Mouse (Mus musculus) brain, embryonic 18.5 days (tissue): ENCODE data around the gene Zc3h14.

Source experiments
- DNase-seq: peaks from one replicate; pipeline ENCODE4 v3.0.0-alpha.2; 2012; ENCODE audit warnings: low read depth, low spot score

The Zc3h14 gene

DNA sequence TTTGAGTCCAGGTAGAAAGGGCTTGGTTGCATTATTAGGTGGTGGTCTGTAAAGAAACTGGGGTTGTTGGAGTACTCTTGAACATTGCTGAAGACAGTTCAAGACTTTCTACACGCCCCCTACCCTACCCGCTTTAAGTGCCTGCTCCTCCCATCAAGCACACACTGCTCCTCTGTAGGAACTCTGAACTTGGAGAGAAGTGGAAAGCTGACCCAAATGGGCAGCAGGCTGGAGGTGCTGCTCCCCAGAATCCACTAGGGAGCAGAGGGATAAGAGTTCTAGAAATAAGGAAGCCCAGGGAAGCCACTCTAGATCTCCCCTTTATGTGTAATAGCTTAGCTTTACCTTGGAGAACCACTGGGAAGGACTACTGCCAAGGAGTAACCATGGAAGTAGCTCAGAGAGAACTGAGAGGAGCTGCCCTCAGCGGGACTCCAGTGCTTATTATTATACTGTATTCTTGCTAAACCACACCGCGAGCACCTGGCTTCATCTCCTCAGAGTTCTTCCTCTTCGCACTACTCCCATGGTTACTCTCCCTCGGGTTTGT is 8.9 kb upstream of the Zc3h14 start:
- no peak for DNase-seq

DNA sequence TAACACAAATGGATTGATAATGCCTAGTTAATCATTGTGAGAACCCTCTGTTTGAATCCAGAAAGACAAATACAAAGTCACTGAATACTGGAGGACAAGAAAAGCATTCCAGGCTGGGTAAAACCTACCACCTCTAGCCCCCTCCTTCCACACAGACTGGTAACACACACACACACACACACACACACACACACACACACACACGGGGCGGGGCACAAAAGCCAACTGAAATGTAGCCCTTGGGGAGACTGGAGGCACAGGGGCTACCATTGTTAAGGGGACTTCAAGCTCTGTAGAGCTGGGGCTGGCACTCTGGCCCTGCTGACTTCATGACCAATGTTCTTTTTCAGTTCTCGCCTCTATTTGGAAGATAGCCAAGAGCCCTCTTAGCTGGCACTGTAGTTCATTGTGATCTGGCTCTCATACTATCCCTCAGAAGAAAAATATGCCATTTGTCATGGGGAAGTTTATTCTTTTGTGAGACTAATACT is 5.7 kb upstream of the Zc3h14 start:
- no peak for DNase-seq

DNA sequence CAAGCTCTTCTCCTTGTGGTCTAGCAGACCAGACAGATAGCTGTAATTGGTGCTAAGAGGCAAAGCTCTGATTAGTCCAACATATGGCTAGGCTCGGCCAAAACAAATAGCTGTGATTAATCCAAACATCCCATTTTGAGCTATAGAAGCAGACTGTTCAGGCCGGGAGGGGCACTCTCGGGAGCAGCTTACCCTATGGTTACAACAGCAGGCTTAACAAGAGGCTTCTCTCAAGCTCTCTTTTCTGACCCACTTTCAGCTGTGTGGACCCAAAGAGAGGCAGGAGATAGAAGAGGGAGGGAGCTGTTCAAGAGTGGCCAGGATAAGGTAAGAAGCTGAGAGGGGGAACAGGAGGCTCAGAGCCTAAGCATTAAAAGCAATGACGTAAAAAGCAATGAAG is 1.1 kb upstream of the Zc3h14 start:
- no peak for DNase-seq

GRCm38 (mm10) chr12:98746131-98746530 is 633 bp upstream of the Zc3h14 start:
- DNase-seq = no peak

GRCm38 (mm10) chr12:98747380-98747753 is 603 bp downstream of the Zc3h14 start:
- no peak for DNase-seq

DNA sequence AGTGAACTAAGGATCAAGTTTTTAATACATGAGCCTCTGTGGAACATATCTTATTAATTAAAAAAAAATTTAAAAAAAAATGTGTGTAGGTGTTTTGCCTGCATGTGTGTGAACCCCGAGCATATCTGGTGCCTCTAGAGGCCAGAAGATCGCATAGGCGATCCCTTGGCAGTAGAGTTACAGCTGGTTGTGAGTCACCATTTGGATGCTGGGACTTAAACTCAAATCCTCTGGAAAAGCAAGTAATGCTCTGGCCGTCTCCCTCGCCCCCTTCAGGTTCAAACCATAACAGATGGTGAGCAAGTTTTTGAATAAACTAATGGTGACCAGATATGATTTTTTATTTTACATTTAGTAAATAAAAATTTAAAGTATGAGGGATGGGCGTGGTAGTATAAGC is 10.9 kb downstream of the Zc3h14 start:
- no peak for DNase-seq

DNA sequence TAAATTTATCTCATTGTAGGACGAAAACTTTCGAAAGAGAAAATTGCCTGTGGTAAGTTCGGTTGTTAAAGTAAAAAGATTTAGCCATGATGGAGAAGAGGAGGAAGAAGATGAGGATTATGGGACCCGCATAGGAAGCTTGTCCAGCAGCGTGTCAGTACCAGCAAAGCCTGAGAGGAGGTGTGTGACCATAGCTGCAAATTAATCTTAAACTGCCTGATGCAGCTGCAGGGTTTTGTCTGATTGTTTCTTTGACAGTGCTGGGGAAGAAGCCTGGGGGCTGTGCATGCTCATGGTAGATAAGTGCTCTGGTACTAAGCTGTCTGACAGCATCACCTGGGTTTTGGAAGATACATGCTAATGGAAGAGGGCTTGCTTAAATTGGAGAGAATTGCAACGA is 12.9 kb downstream of the Zc3h14 start:
- DNase-seq = no peak

- DNase-seq = no peak
Observed at GRCm38 (mm10) chr12:98766241-98766640, 19.5 kb downstream of the Zc3h14 start.

GRCm38 (mm10) chr12:98777509-98777908 is 30.7 kb downstream of the Zc3h14 start:
- no peak for DNase-seq

GRCm38 (mm10) chr12:98779148-98779547 is 32.4 kb downstream of the Zc3h14 start:
- DNase-seq = no peak

DNA sequence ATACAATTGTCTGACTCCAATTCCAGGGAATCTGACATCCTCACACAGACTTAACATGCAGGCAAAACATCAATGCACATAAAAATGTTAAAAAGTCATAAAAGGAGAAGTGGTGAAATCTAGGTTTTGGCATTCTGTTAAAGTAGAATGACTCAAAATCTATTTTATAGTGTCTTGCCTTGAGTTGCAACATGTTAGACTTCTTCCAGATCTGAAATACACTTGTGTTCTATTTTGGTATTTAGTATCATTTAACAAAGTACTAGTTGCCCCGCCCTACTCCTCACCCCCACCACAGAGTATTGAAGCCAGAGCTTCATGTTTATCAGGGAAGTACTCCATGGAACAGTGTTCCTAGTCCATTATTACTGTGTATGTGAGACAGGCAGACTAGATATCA is 37.5 kb downstream of the Zc3h14 start:
- DNase-seq = no peak

DNA sequence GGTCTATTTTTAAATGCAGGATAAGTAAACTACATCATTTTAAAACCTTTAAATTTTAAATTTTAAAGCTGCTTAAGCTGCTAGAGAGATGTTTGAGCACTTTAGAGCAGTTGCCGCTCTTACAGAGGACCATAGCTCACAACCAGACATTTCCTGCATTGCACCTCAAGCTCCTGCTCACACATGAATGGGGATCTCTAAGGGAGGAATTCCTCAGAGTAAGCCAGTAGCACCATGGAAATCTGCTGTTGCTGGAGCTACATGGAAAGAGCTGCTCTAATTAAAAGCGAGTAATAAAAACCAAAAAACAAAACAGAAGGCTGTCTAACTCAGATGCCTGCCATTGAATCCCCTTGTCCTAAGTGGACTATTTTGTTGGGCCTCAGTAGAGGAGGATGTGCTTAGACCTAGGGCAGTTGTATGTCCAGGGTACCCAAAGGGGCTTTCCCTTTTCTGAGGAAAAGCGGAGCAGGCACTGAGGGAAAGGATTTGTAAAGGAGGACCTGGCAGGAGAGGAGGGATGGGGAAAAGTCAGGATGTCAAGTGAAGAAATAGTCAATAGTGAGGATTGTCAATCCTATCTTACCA is 49.1 kb downstream of the Zc3h14 start:
- DNase-seq = no peak

DNA sequence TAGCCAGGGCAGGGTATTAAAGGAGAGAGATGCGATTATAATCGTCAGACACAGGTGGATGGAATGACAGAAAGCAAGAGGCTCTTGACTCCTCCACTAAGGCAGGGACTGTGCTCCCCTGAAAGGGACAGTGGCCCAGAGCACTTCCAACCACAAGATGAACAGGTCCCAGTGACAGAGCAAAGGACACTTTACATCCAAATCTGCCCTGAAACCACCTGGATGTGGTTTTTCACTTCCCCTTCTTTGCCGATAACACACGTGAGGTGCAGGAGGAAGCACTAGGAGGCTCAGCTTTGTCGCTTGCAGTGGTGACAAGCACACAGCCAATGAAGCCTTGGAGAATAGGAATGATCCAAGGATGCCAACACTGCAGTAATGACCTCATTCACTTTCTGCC is 53.6 kb downstream of the Zc3h14 start:
- no peak for DNase-seq

GRCm38 (mm10) chr12:98802245-98802644 is 55.5 kb downstream of the Zc3h14 start:
- DNase-seq = no peak

GRCm38 (mm10) chr12:98804078-98804748 is 57.4 kb downstream of the Zc3h14 start:
- DNase-seq = no peak

- no peak for DNase-seq
Observed at GRCm38 (mm10) chr12:98820781-98821180, 74.0 kb downstream of the Zc3h14 start.

GRCm38 (mm10) chr12:98831122-98831521 is 84.4 kb downstream of the Zc3h14 start:
- no peak for DNase-seq

- no peak for DNase-seq
Observed at GRCm38 (mm10) chr12:98832929-98833598, 86.3 kb downstream of the Zc3h14 start.

DNA sequence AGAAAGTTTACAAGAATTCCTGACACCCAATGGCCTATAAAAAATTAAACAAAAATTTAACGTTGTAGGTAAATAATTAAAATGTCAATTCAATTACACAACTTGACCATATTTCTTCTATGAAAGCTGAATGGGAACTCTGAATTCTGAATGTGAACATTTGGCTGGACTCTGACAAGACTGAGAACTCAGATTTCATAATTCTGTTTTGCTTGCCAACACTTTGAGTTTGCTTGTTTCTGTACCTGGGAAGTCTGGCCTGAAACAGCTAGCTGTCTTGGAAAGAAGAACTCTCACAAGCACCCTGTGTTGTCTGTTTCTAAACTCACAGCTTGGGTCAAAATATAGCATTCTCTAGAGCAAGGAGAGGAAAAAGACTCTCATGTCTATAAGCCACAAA is 87.1 kb downstream of the Zc3h14 start:
- no peak for DNase-seq

- no peak for DNase-seq
Observed at GRCm38 (mm10) chr12:98834879-98835278, 88.1 kb downstream of the Zc3h14 start.

DNA sequence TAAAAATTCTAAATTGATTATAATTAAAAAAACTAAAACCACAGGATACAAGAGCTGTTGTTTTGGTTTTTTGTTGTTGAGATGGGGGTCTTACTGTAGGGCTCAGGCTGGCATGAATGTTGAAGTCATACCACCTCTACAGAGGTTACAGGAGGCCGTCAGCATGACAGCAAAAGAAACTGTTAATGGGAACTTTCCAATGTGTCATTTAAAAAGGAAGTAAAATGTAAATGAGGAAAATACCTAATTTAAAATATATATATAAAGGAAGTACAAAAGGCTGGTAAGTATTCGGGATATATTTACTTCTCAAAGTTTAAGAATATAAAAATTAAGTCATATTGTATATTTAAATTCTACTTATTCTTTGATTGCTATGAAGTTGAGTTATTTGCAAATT is 88.7 kb downstream of the Zc3h14 start:
- no peak for DNase-seq
